Mouse (Mus musculus): ENCODE measurements around the gene Gas7.

DNA sequence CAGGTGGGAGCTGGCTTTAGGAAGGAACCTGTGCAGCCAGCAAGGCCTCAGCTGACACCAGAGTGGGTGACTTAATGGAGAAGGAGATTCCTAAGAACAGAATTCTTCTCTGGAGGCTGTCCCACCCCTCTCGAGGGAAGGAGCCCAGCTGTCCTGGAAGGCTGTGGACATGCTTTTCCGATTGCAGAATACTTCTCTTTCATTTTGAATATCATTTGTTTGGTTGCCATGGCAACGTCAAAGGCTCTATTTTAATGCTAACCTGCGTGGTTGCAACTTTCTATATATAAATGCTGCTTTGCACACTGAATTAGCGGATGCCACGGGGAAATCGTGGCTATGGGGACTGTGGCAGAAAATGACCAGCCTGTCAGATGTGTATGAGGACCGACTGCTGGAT, 115.7 kb downstream of the Gas7 start:
- TF ChIP-seq CTCF (IDR thresholded peaks at IDR 0.05; ENCODE audit: extremely low read depth, insufficient read length, insufficient replicate concordance, low read depth, low read length) (no peak), POLR2A (IDR thresholded peaks at IDR 0.05; ENCODE audit: low read depth, low read length) (no peak)
